Mouse (Mus musculus): ENCODE measurements around the gene Cntfr. TPM values are rescaled to one million over a fixed set of nuclear protein-coding genes. Genes with fewer than 3 reads are reported as not detected.

The Cntfr gene
- polyA plus RNA-seq (2012; rRNA removed) = 79.4 and 92.6 TPM in 2 replicates

DNA sequence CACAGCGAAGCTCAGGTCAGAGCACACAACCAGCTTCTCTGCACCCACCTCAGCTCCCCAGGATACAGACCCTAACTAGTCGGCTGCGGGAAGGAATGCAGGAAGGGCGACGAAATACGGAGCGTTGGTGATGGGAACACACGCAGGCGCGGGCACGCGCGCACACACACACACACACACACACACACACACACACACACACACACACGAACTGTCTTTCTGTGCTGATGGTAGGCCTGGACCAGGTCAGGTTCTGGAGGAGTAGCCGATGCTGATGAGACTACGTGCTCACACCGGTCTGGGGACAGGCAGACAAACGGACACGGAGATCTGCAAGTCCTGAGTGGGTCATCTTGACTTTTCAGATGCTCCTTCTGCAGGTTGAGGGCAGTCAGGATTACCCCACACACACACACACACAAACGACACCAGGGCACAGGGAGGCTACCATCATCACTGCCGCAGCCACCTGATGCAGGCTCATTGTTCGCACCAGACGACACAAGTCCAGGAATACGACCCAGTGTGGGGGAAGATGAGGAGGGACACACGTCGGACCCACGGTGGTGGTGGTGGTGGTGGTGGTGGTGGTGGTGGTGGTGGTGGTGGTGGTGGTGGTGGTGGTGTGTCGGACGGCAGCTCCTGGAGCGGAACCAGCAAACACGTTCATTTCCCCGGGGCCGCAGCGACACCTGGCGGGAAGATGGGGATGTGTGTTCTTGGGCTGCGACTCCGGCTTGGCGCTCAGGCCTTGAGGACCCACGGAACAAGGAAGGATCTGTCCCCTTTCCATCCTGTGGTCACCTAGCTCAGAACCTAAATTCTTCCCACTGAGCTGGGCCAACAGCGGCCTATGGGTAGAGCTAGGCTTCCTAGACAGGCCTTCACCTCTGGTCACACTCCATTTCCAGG lies at the start of gene Cntfr:
Gene Cntfr, minus strand, starts transcription at position 160 of the 912 bp plus-strand sequence.
- DNase-seq (ENCODE audit: extremely low spot score in 1 of 2, low spot score in 1 of 2) = peak in 1 of 2 experiments; percentile 91

DNA sequence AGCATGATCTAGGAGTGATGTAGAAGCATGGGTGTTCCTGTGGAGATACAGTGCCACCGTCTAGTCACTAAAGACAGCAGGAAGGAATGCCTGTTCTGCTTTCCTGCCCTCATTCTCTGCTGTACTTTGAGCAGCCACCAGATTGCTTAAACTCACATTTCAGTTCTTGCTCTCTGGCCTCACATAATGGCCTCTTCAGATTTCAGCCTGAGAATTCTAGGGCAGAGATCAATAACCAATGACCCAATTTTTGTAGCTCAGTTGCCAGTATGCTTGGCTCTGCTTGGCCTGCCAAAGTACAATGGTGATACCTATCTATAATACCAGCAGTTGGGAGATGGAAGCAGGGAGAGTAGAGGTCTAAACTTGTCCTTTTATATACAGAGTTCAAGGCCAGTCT lies 48.1 kb upstream of the Cntfr start:
- DNase-seq (ENCODE audit: extremely low spot score in 1 of 2, low spot score in 1 of 2) = no peak

- no peak for DNase-seq (ENCODE audit: extremely low spot score in 1 of 2, low spot score in 1 of 2)
These were observed 47.2 kb upstream of the Cntfr start for GRCm38 (mm10) chr4:41744131-41744530.

- peak; percentile 94 to 97 for DNase-seq (ENCODE audit: extremely low spot score in 1 of 2, low spot score in 1 of 2)
These were observed 44.3 kb upstream of the Cntfr start for GRCm38 (mm10) chr4:41741158-41741560.

- peak; percentile 57 to 76 for DNase-seq (ENCODE audit: extremely low spot score in 1 of 2, low spot score in 1 of 2)
These were observed 43.7 kb upstream of the Cntfr start for GRCm38 (mm10) chr4:41740380-41741157.

DNA sequence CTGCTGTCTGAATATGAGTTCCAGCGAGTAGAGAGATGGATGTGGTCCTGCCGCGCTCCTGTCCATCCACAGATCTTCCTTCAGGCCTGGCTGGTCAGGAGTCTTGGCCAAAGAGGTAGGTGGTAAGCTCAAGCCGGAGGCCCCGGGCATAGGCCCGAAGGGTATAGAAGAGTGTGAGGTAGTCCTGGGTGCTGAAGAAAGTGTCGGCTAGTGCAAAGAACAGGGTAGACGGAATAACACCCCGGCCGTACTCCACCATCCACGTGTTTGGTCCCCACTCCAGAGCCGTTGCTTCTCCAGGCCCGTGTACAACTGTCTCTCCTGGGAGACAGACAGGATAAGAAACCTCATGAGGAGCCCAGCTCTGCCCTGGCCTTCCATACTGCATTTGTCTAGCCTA lies 42.4 kb upstream of the Cntfr start:
- no peak for DNase-seq (ENCODE audit: extremely low spot score in 1 of 2, low spot score in 1 of 2)

DNA sequence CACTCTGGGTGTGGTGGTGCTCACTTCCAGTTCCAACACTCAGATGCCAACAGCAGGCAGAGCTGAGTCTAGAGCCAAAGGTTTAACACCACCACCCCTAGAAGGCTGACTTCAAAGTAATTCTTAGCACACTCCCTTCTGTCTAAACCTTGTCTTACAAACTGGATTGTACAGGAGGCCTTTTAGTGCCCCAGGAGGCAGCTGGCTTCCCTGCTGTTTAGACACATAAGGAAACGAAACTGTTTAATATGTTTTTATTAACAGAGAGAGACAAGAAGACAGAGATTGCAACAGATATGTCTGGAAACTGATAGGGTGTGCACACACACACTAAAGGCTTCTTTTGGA lies 41.3 kb upstream of the Cntfr start:
- DNase-seq (ENCODE audit: extremely low spot score in 1 of 2, low spot score in 1 of 2) = no peak

DNA sequence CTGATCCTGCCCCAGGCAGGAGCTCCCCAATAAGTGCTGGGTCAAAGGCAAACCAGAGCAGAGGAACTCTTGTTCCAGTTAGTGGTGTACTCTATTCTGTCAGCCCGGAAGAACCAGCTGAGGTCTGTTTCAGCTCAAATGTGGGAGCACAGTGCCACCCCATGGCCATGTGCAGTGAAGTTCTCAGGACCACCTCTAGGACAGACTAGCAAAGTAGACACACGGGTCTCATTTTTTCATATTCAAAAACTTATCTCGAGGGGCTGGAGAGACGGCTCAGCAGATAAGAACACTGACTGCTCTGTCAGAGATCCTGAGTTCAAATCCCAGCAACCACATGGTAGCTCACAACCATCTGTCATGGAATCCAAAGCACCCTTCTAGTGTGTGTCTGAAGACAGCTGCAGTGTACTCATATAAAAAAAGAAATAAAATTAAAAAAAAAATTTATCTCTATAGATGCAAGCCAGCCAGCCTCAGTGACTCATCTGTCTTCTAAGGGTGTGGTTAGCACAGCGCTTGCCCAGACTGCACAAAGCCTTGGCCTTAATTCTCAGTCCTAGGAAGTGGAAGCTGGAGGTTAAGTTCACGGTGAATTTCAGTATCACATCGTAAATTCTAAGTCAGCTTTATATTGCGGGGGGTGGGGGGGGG lies 40.8 kb upstream of the Cntfr start:
- peak; percentile 72 to 85 for DNase-seq (ENCODE audit: extremely low spot score in 1 of 2, low spot score in 1 of 2)

DNA sequence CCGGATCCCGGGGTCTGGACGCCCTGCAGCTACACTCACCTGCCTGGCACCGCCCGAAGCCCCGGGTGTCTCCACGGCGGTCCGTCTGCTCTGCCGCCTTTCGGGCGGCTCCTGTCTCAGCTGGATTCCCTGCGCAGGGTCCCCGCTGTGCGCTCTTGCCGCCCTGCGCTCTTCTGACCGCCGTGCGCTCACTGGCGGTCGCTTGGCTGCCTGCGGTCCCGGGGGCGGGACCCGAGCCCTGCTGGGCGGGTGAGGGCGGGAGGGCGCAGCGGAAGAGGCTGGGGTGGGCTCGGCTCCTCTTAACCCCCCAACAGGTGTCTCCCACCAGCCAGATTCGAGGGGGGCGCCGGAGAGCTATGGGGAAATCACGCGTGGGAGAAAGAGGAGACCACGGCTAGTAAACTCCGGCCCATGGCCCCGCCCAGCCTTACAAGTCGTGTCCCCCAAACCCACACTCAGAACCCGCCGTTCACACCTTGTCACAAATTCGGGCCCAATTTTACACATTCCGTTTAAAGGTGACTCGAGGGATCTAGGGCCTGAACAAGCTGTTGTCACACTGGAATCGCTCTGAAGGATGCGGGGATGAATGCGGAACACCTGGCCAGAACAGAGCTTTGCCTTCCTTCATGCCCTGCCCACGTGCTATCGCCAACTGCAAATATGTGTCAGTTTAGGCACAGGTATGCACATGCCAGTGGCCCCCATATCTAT lies 34.3 kb upstream of the Cntfr start, which contains the start of gene Arid3c:
Gene Arid3c, minus strand, starts transcription at position 91 of the 714 bp plus-strand sequence.
- DNase-seq (ENCODE audit: extremely low spot score in 1 of 2, low spot score in 1 of 2) = no peak

GRCm38 (mm10) chr4:41726826-41727621 lies 30.1 kb upstream of the Cntfr start:
- DNase-seq (ENCODE audit: extremely low spot score in 1 of 2, low spot score in 1 of 2) = no peak

- DNase-seq (ENCODE audit: extremely low spot score in 1 of 2, low spot score in 1 of 2) = peak; percentile 96 to 97
These were observed 26.0 kb upstream of the Cntfr start, which contains the start of gene Dctn3 for GRCm38 (mm10) chr4:41722918-41723351. Gene Dctn3 (minus strand): TSS chr4:41723170.

DNA sequence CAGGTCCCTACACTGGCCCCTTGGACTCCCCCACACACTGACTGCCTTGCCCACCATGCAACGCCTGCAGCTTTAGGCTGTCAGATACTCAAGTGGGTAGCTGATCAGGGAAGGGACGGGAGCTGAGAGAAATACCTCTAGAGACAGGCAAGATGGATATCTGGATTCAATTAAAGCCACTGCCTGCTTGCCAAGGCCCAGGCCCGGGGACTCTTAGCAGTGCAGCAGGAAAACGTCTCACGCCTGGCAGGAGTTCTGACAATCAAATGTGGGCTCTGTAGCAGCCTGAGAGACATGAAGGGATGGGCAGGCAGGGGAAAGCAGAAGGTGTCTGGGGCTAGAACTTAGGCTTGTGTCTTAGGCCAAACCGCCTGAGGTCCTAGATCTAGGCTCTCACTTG lies 19.9 kb upstream of the Cntfr start:
- no peak for DNase-seq (ENCODE audit: extremely low spot score in 1 of 2, low spot score in 1 of 2)

DNA sequence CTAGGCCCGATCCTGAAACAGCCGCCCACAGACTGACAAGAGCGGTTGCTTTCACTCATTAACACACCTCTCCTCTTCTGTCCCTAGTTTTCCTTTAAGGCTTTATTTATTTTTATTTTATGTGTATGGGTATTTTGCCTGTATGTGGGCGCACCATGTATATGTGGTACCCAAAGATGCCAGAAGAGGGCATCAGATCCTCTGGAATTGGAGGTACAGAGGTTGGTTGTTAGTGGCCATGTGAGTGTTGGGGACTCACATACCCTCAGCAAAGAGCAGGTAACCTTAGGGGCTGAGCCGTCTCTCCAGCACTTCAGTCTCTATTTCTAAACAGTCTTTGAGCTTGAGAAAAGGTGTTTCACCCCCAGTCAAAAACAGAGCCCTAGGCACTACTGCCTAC lies 18.7 kb upstream of the Cntfr start:
- peak in 1 of 2 experiments; percentile 83 for DNase-seq (ENCODE audit: extremely low spot score in 1 of 2, low spot score in 1 of 2)

- DNase-seq (ENCODE audit: extremely low spot score in 1 of 2, low spot score in 1 of 2) = no peak
These were observed 18.2 kb upstream of the Cntfr start for GRCm38 (mm10) chr4:41715082-41715481.

GRCm38 (mm10) chr4:41714276-41714675 lies 17.4 kb upstream of the Cntfr start:
- DNase-seq (ENCODE audit: extremely low spot score in 1 of 2, low spot score in 1 of 2) = peak in 1 of 2 experiments; percentile 91

DNA sequence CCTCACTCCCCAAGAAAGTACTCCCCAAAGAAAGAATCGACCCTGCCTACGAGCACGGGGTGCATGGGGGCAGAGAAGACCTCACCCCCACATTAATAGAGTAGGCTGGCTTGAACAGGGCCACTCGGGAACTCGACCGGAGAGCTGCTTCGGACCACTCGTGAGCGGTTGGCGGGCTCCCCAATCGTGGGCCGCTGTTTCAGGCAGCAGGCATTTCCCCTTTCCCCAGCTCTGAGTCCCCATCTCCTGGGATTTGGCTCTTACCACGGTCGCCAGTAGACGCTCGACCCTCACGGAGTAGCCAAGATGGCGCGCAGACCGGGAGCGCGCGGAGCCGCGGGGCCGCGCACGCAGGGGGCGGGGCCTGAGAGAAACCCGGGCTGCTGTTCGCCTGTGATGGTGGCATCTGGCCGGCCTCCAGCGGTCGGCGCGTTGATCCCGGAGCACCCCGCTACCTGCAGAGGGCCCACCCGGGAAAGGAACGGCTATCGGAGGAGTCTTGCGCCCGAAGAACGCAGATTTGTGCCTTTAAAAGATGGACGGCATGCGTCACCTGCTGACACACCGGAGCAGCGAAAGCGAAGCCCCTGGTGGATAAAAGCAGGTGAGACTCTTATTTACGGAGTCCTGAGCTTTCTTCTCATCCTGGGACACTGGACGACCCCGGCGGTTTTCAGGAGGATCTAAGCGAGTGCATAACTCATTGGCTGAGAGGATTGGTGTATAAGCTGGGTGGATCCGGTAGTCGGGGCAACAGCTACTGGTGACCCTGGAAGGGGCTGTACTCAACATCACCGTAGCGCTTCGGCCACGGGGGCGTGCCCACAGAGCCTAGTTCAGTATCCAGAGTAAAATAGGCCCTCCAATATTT lies 16.5 kb upstream of the Cntfr start, which contains the start of gene Rpp25l:
Gene Rpp25l, minus strand, starts transcription at position 338 of the 871 bp plus-strand sequence.
- DNase-seq (ENCODE audit: extremely low spot score in 1 of 2, low spot score in 1 of 2) = peak in 1 of 2 experiments; percentile 81

- DNase-seq (ENCODE audit: extremely low spot score in 1 of 2, low spot score in 1 of 2) = no peak
These were observed 15.7 kb upstream of the Cntfr start for GRCm38 (mm10) chr4:41712421-41713196.
